Mouse (Mus musculus) monocyte, adult 2 months (primary cell): ENCODE measurements around the gene Fbxl17.

ENCODE experiments used
- DNase-seq, 2 experiments: peaks; one replicate each; pipeline ENCODE4 v3.0.0; 2022; ENCODE audit warnings: low spot score in 2 of 2, low read depth in 1 of 2

The Fbxl17 gene

GRCm38 (mm10) chr17:63499636-63500155 is at the start of gene Fbxl17:
Gene Fbxl17 (minus strand): TSS chr17:63500017.
- peak in 1 of 2 experiments; percentile 21 for DNase-seq

- DNase-seq: no peak
Observed at GRCm38 (mm10) chr17:63547465-63547864, 47.6 kb upstream of the Fbxl17 start.

- no peak for DNase-seq
Observed at GRCm38 (mm10) chr17:63534576-63535265, 34.9 kb upstream of the Fbxl17 start.

- DNase-seq: no peak
Observed at GRCm38 (mm10) chr17:63533074-63533836, 33.4 kb upstream of the Fbxl17 start.

- no peak for DNase-seq
Observed at GRCm38 (mm10) chr17:63529476-63529875, 29.7 kb upstream of the Fbxl17 start.

- no peak for DNase-seq
Observed at GRCm38 (mm10) chr17:63520691-63521090, 20.9 kb upstream of the Fbxl17 start.

GRCm38 (mm10) chr17:63510451-63510850 is 10.6 kb upstream of the Fbxl17 start:
- DNase-seq: no peak

GRCm38 (mm10) chr17:63501091-63501490 is 1.3 kb upstream of the Fbxl17 start:
- no peak for DNase-seq

GRCm38 (mm10) chr17:63500156-63500834 is 478 bp upstream of the Fbxl17 start:
- DNase-seq: peak; percentile 7 to 45

- DNase-seq: no peak
Observed at GRCm38 (mm10) chr17:63498717-63499635, 841 bp downstream of the Fbxl17 start.

GRCm38 (mm10) chr17:63498182-63498716 is 1.6 kb downstream of the Fbxl17 start:
- DNase-seq: no peak

GRCm38 (mm10) chr17:63497206-63497731 is 2.5 kb downstream of the Fbxl17 start:
- no peak for DNase-seq

- no peak for DNase-seq
Observed at GRCm38 (mm10) chr17:63496153-63496552, 3.7 kb downstream of the Fbxl17 start.

GRCm38 (mm10) chr17:63493876-63494580 is 5.8 kb downstream of the Fbxl17 start:
- DNase-seq: no peak

- DNase-seq: no peak
Observed at GRCm38 (mm10) chr17:63493274-63493673, 6.5 kb downstream of the Fbxl17 start.

GRCm38 (mm10) chr17:63492665-63493273 is 7.0 kb downstream of the Fbxl17 start:
- no peak for DNase-seq

- DNase-seq: no peak
Observed at GRCm38 (mm10) chr17:63489525-63489924, 10.3 kb downstream of the Fbxl17 start.

GRCm38 (mm10) chr17:63467866-63468265 is 32.0 kb downstream of the Fbxl17 start:
- DNase-seq: no peak

GRCm38 (mm10) chr17:63465239-63465638 is 34.6 kb downstream of the Fbxl17 start:
- no peak for DNase-seq
